In the genomic region with DNA sequence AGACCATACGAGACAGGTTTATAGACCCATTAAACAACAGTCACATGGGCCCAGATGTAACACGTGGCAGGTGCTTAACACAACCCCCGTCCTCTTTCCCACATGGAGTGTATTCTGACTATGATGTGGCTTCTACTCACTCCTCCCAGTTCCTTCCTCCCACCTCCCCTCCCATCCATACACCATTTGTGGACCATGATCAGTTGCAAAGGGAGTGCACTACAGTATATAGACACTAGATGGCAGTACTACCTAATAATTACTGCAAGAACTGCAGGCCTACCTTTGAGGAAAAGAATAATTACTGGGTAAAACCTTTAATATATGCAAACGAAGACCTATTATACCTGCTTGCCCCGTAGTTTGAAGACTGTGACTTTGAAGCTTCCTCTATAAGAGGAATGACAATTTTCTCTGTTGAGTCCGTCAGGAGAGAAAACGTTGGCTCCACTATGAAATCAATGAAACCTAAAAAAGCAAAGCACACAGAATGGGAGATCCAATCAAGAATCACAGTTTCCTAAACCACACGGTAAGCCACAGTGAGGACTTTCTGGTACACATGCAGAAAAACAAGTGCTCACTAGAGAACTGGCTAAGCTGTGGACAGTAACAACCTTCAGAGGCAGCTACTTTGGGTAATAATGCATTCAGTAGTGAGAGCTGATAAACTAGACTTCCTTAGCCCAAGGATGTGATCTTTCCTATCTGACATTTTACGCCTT, we compare ENCODE assay signal across 9 mouse cellular contexts.
DNase-seq lines count a peak whose midpoint lies in the region; ATAC-seq and TF ChIP-seq lines count a peak whose summit lies in the region.
"Had no signal": no experiment of that assay in that cellular context is flagged by ENCODE, and none has a peak within 500 bp of the region (broad histone marks: within the 10 kb centered on the region; RNA-seq: fewer than 3 reads in every experiment).

No protein-coding gene starts in this region.

- H3K36me3 ChIP-seq in midbrain, embryonic 11.5 days (ENCODE audit: control insufficient read depth, insufficient read depth, low read length) = no peaks in the 10 kb centered on the region
- H3K36me3 ChIP-seq in midbrain, embryonic 10.5 days = no peaks in the 10 kb centered on the region
- H3K36me3 ChIP-seq in forebrain, embryonic 14.5 days (ENCODE audit: control insufficient read depth, insufficient read depth, low read length) = no peaks in the 10 kb centered on the region
- H3K36me3 ChIP-seq in intestine, postnatal 0 days (ENCODE audit: control insufficient read depth, insufficient read depth) = no peaks in the 10 kb centered on the region
- no peaks in the 10 kb centered on the region for H3K36me3 ChIP-seq in limb, embryonic 13.5 days
- H3K36me3 ChIP-seq: embryonic facial prominence, embryonic 12.5 days had no signal

- H3K9me3 ChIP-seq in midbrain, embryonic 11.5 days (ENCODE audit: control insufficient read depth, low read length) = no peaks in the 10 kb centered on the region
- H3K9me3 ChIP-seq in midbrain, embryonic 10.5 days (replicated peaks) = no peaks in the 10 kb centered on the region
- no peaks in the 10 kb centered on the region for H3K9me3 ChIP-seq in forebrain, embryonic 14.5 days (replicated peaks; ENCODE audit: control insufficient read depth, low read length)
- H3K9me3 ChIP-seq in intestine, postnatal 0 days (ENCODE audit: control insufficient read depth) = no peaks in the 10 kb centered on the region
- H3K9me3 ChIP-seq in limb, embryonic 13.5 days = no peaks in the 10 kb centered on the region
- H3K9me3 ChIP-seq: embryonic facial prominence, embryonic 12.5 days had no signal

- DNase-seq in midbrain, embryonic 11.5 days (ENCODE audit: low spot score, missing footprints) = peak; percentile 93
- no peak for DNase-seq in midbrain, embryonic 10.5 days (ENCODE audit: low spot score)
- peak; percentile 42 for DNase-seq in c-Kit-positive CD71-negative TER-119-negative erythroid progenitor cells, embryonic 14.5 days (ENCODE audit: low read depth)
- peak; percentile 85 for DNase-seq in forebrain, embryonic 14.5 days (ENCODE audit: low spot score)
- DNase-seq in neural tube, embryonic 10.5 days (ENCODE audit: extremely low spot score, low spot score) = peak; percentile 13
- no peak for DNase-seq in spleen, postnatal 10 days (ENCODE audit: low spot score in 2 of 2)

- H3K27ac ChIP-seq in midbrain, embryonic 11.5 days (ENCODE audit: low read depth, low read length) = no peak overlapping the region
- H3K27ac ChIP-seq in midbrain, embryonic 10.5 days (replicated peaks) = no peak overlapping the region
- no peak overlapping the region for H3K27ac ChIP-seq in forebrain, embryonic 14.5 days (ENCODE audit: low read depth, low read length)
- no peak overlapping the region for H3K27ac ChIP-seq in intestine, postnatal 0 days (ENCODE audit: low read depth, low read length)
- H3K27ac ChIP-seq in limb, embryonic 13.5 days = no peak overlapping the region
- H3K27ac ChIP-seq: embryonic facial prominence, embryonic 12.5 days had no signal

- no peaks in the 10 kb centered on the region for H3K27me3 ChIP-seq in midbrain, embryonic 11.5 days (ENCODE audit: control insufficient read depth, insufficient read depth, low read length)
- no peaks in the 10 kb centered on the region for H3K27me3 ChIP-seq in midbrain, embryonic 10.5 days (ENCODE audit: low read depth, poor library complexity, severe bottlenecking)
- H3K27me3 ChIP-seq in forebrain, embryonic 14.5 days (replicated peaks; ENCODE audit: control insufficient read depth, insufficient read depth, low read length) = no peaks in the 10 kb centered on the region
- H3K27me3 ChIP-seq in intestine, postnatal 0 days (replicated peaks; ENCODE audit: control insufficient read depth, insufficient read depth, low read length) = no peaks in the 10 kb centered on the region
- peaks cover 7% of the 10 kb centered on the region; the same call in 1 of the 2 replicates for H3K27me3 ChIP-seq in limb, embryonic 13.5 days
- H3K27me3 ChIP-seq: embryonic facial prominence, embryonic 12.5 days had no signal

- ATAC-seq in midbrain, embryonic 11.5 days (ENCODE audit: low FRiP score) = peak; percentile 88
- ATAC-seq in forebrain, embryonic 14.5 days = peak; percentile 89
- no peak for ATAC-seq in intestine, postnatal 0 days
- ATAC-seq in limb, embryonic 13.5 days (ENCODE audit: low FRiP score, low read depth) = peak; percentile 79

- H3K4me3 ChIP-seq in midbrain, embryonic 11.5 days (ENCODE audit: low read depth, low read length) = no peak overlapping the region
- H3K4me3 ChIP-seq in midbrain, embryonic 10.5 days = no peak overlapping the region
- H3K4me3 ChIP-seq in forebrain, embryonic 14.5 days (ENCODE audit: low read depth, low read length) = no peak overlapping the region
- H3K4me3 ChIP-seq in intestine, postnatal 0 days (ENCODE audit: low read depth, low read length) = no peak overlapping the region
- no peak overlapping the region for H3K4me3 ChIP-seq in limb, embryonic 13.5 days
- H3K4me3 ChIP-seq: embryonic facial prominence, embryonic 12.5 days had no signal

- TF ChIP-seq CTCF in intestine, postnatal 0 days (IDR thresholded peaks at IDR 0.05; ENCODE audit: low read depth) = peak; percentile 84

- H3K4me1 ChIP-seq in midbrain, embryonic 11.5 days (ENCODE audit: control insufficient read depth, insufficient read depth, low read length) = no peaks in the 10 kb centered on the region
- no peaks in the 10 kb centered on the region for H3K4me1 ChIP-seq in midbrain, embryonic 10.5 days
- no peaks in the 10 kb centered on the region for H3K4me1 ChIP-seq in forebrain, embryonic 14.5 days (ENCODE audit: control insufficient read depth, insufficient read depth, low read length)
- H3K4me1 ChIP-seq in intestine, postnatal 0 days (replicated peaks; ENCODE audit: control insufficient read depth, insufficient read depth, low read length) = no peaks in the 10 kb centered on the region
- no peaks in the 10 kb centered on the region for H3K4me1 ChIP-seq in limb, embryonic 13.5 days
- H3K4me1 ChIP-seq: embryonic facial prominence, embryonic 12.5 days had no signal

- WGBS in midbrain, embryonic 11.5 days = 53% methylated on average over 9 of the region's 9 CpGs
- WGBS in midbrain, embryonic 10.5 days = 51% methylated on average over 9 of the region's 9 CpGs
- WGBS in forebrain, embryonic 14.5 days = 41% methylated on average over 9 of the region's 9 CpGs
- 41% methylated on average over 9 of the region's 9 CpGs for WGBS in intestine, postnatal 0 days
- 39% methylated on average over 9 of the region's 9 CpGs for WGBS in limb, embryonic 13.5 days

- no peak overlapping the region for H3K4me2 ChIP-seq in midbrain, embryonic 11.5 days
- H3K4me2 ChIP-seq in forebrain, embryonic 14.5 days (ENCODE audit: low read length) = no peak overlapping the region
- no peak overlapping the region for H3K4me2 ChIP-seq in intestine, postnatal 0 days (replicated peaks; ENCODE audit: low read depth)
- no peak overlapping the region for H3K4me2 ChIP-seq in limb, embryonic 13.5 days (replicated peaks)
- H3K4me2 ChIP-seq: embryonic facial prominence, embryonic 12.5 days had no signal

- H3K9ac ChIP-seq in midbrain, embryonic 11.5 days (ENCODE audit: low read length) = no peak overlapping the region
- H3K9ac ChIP-seq in forebrain, embryonic 14.5 days (ENCODE audit: low read length) = no peak overlapping the region
- H3K9ac ChIP-seq in intestine, postnatal 0 days (ENCODE audit: low read depth, low read length) = no peak overlapping the region
- H3K9ac ChIP-seq in limb, embryonic 13.5 days = no peak overlapping the region
- H3K9ac ChIP-seq: embryonic facial prominence, embryonic 12.5 days had no signal

Comparison
In these comparisons a context has a peak if more than half of its experiments do, and no peak if none do; other contexts are left out.
1. DNase-seq: peak in midbrain, embryonic 11.5 days (single experiment), c-Kit-positive CD71-negative TER-119-negative erythroid progenitor cells, embryonic 14.5 days (single experiment), forebrain, embryonic 14.5 days (single experiment) and neural tube, embryonic 10.5 days (single experiment); none in midbrain, embryonic 10.5 days (single experiment) and spleen, postnatal 10 days (0 of 2).